16 mouse cellular contexts compared by ENCODE assay signal in genomic region chr1:151451946-151452345, GRCm38 (mm10).
"Had no signal": no experiment of that assay in that cellular context is flagged by ENCODE, and none has a peak within 500 bp of the region (broad histone marks: within the 10 kb centered on the region; RNA-seq: fewer than 3 reads in every experiment).

No protein-coding gene starts in this region.

- H3K27ac ChIP-seq: neural tube, embryonic 13.5 days; neural tube, embryonic 15.5 days; stomach, embryonic 15.5 days; stomach, postnatal 0 days had no signal

- DNase-seq: retina, postnatal 1 day; right cerebral cortex, adult 18-20 months; right cerebral cortex, postnatal 14 days; right cerebral cortex, postnatal 25 days; right cerebral cortex, postnatal 4 days; spleen, adult 18-20 months; thymus, adult 18-20 months; thymus, adult 2 months; thymus, postnatal 14 days; thymus, postnatal 25 days; thymus, postnatal 36 days; thymus, postnatal 4 days had no signal

- H3K9me3 ChIP-seq: neural tube, embryonic 13.5 days; neural tube, embryonic 15.5 days; stomach, embryonic 15.5 days had no signal

- H3K9ac ChIP-seq: neural tube, embryonic 13.5 days; neural tube, embryonic 15.5 days; stomach, embryonic 15.5 days had no signal

- H3K4me1 ChIP-seq: neural tube, embryonic 13.5 days; neural tube, embryonic 15.5 days; stomach, embryonic 15.5 days had no signal

- H3K27me3 ChIP-seq: neural tube, embryonic 13.5 days; neural tube, embryonic 15.5 days; stomach, embryonic 15.5 days had no signal

- H3K4me3 ChIP-seq: neural tube, embryonic 13.5 days; neural tube, embryonic 15.5 days; stomach, embryonic 15.5 days had no signal

- H3K4me2 ChIP-seq: neural tube, embryonic 13.5 days; neural tube, embryonic 15.5 days; stomach, embryonic 15.5 days had no signal
